Mouse (Mus musculus): ENCODE measurements around the gene Sapcd2. TPM values are rescaled to one million over a fixed set of nuclear protein-coding genes. Genes with fewer than 3 reads are reported as not detected.

Sapcd2 gene
- 1 to 10 TPM; 4.3 to 6.6 TPM for polyA plus RNA-seq (2017; shearing (Covaris generic))

GRCm38 (mm10) chr2:25371764-25372643 is at the start of gene Sapcd2:
Gene Sapcd2 (plus strand): TSS chr2:25372321.

GRCm38 (mm10) chr2:25332286-25333160 is 39.6 kb upstream of the Sapcd2 start, which contains the start of gene Man1b1:
Gene Man1b1 (plus strand): TSS chr2:25332338.

GRCm38 (mm10) chr2:25356208-25357079 is 15.7 kb upstream of the Sapcd2 start, which contains the start of gene Dpp7:
Gene Dpp7 (minus strand): TSS chr2:25356359.

GRCm38 (mm10) chr2:25365091-25365761 is 6.9 kb upstream of the Sapcd2 start, which contains the start of gene Uap1l1:
Gene Uap1l1 (minus strand): TSS chr2:25365682.

GRCm38 (mm10) chr2:25395721-25396596 is 23.8 kb downstream of the Sapcd2 start, which contains the start of gene Entpd2:
Gene Entpd2 (plus strand): TSS chr2:25395874.

GRCm38 (mm10) chr2:25399051-25399450 is 26.9 kb downstream of the Sapcd2 start, which contains the start of gene Npdc1:
Gene Npdc1 (plus strand): TSS chr2:25399351.

GRCm38 (mm10) chr2:25422587-25423410 is 50.7 kb downstream of the Sapcd2 start, which contains the start of gene Fut7:
Gene Fut7 (plus strand): TSS chr2:25423267.

Other genes with a start within 250 kb of the Sapcd2 start
- gene Nrarp, start 191.6 kb upstream of the Sapcd2 start, polyA plus RNA-seq (2017; shearing (Covaris generic)) = 1 to 10 TPM; 3.6 to 4.7 TPM
- 100 to 1,000 TPM in 1 of 2 experiments, 10 to 100 TPM in 1; 82.2 to 121 TPM for gene Tor4a, start 175.4 kb upstream of the Sapcd2 start, polyA plus RNA-seq (2017; shearing (Covaris generic))
- gene Nelfb, start 160.8 kb upstream of the Sapcd2 start, polyA plus RNA-seq (2017; shearing (Covaris generic)) = 100 to 1,000 TPM; 104 to 121 TPM
- gene Stpg3, start 157.7 kb upstream of the Sapcd2 start, polyA plus RNA-seq (2017; shearing (Covaris generic)) = not detected
- under 1 TPM in 1 of 2 experiments, not detected in 1; 0.44 TPM for gene Fam166a, start 153.6 kb upstream of the Sapcd2 start, polyA plus RNA-seq (2017; shearing (Covaris generic))
- gene Tubb4b, start 147.6 kb upstream of the Sapcd2 start, polyA plus RNA-seq (2017; shearing (Covaris generic)) = 100 to 1,000 TPM; 153 to 167 TPM
- gene Slc34a3, start 138.0 kb upstream of the Sapcd2 start, polyA plus RNA-seq (2017; shearing (Covaris generic)) = under 1 TPM in 1 of 2 experiments, not detected in 1; 0.07 TPM
- gene Rnf224, start 135.5 kb upstream of the Sapcd2 start, polyA plus RNA-seq (2017; shearing (Covaris generic)) = under 1 TPM in 1 of 2 experiments, not detected in 1; 0.14 TPM
- 1 to 10 TPM; 1.2 to 4.3 TPM for gene Rnf208, start 130.1 kb upstream of the Sapcd2 start, polyA plus RNA-seq (2017; shearing (Covaris generic))
- gene Cysrt1, start 129.9 kb upstream of the Sapcd2 start, polyA plus RNA-seq (2017; shearing (Covaris generic)) = not detected
- 1 to 10 TPM; 2.1 to 9.4 TPM for gene AL732309.1, start 125.5 kb upstream of the Sapcd2 start, polyA plus RNA-seq (2017; shearing (Covaris generic))
- 10 to 100 TPM; 31.0 to 41.1 TPM for gene Tmem203, start 116.9 kb upstream of the Sapcd2 start, polyA plus RNA-seq (2017; shearing (Covaris generic))
- gene Tprn, start 109.7 kb upstream of the Sapcd2 start, polyA plus RNA-seq (2017; shearing (Covaris generic)) = 10 to 100 TPM; 10.9 to 12.4 TPM
- gene Ssna1, start 99.9 kb upstream of the Sapcd2 start, polyA plus RNA-seq (2017; shearing (Covaris generic)) = 100 to 1,000 TPM; 140 TPM
- 10 to 100 TPM; 78.1 to 84.1 TPM for gene Anapc2, start 99.8 kb upstream of the Sapcd2 start, polyA plus RNA-seq (2017; shearing (Covaris generic))
- not detected for gene Tmem210, start 84.2 kb upstream of the Sapcd2 start, polyA plus RNA-seq (2017; shearing (Covaris generic))
- not detected for gene Lrrc26, start 82.4 kb upstream of the Sapcd2 start, polyA plus RNA-seq (2017; shearing (Covaris generic))
- under 1 TPM; 0.10 to 0.39 TPM for gene Grin1, start 53.1 kb upstream of the Sapcd2 start, polyA plus RNA-seq (2017; shearing (Covaris generic))
- gene Man1b1, start 40.0 kb upstream of the Sapcd2 start, polyA plus RNA-seq (2017; shearing (Covaris generic)) = 10 to 100 TPM; 17.2 to 17.6 TPM
- 10 to 100 TPM; 13.0 to 16.1 TPM for gene Dpp7, start 16.0 kb upstream of the Sapcd2 start, polyA plus RNA-seq (2017; shearing (Covaris generic))
- 10 to 100 TPM; 50.7 to 71.9 TPM for gene Uap1l1, start 6.6 kb upstream of the Sapcd2 start, polyA plus RNA-seq (2017; shearing (Covaris generic))
- gene Entpd2, start 23.6 kb downstream of the Sapcd2 start, polyA plus RNA-seq (2017; shearing (Covaris generic)) = under 1 TPM in 1 of 2 experiments, not detected in 1; 0.17 TPM
- 1 to 10 TPM; 1.1 to 4.0 TPM for gene Npdc1, start 27.0 kb downstream of the Sapcd2 start, polyA plus RNA-seq (2017; shearing (Covaris generic))
- gene Fut7, start 50.9 kb downstream of the Sapcd2 start, polyA plus RNA-seq (2017; shearing (Covaris generic)) = 10 to 100 TPM; 13.1 to 35.9 TPM
- 10 to 100 TPM; 20.5 to 67.6 TPM for gene Abca2, start 56.4 kb downstream of the Sapcd2 start, polyA plus RNA-seq (2017; shearing (Covaris generic))
- 1 to 10 TPM; 1.1 to 2.4 TPM for gene Clic3, start 84.5 kb downstream of the Sapcd2 start, polyA plus RNA-seq (2017; shearing (Covaris generic))
- gene Paxx, start 88.8 kb downstream of the Sapcd2 start, polyA plus RNA-seq (2017; shearing (Covaris generic)) = 100 to 1,000 TPM in 1 of 2 experiments, 10 to 100 TPM in 1; 95.9 to 106 TPM
- gene Ptgds, start 97.7 kb downstream of the Sapcd2 start, polyA plus RNA-seq (2017; shearing (Covaris generic)) = under 1 TPM in 1 of 2 experiments, not detected in 1; 0.63 TPM
- gene Lcn12, start 121.6 kb downstream of the Sapcd2 start, polyA plus RNA-seq (2017; shearing (Covaris generic)) = not detected
- gene Fbxw5, start 128.4 kb downstream of the Sapcd2 start, polyA plus RNA-seq (2017; shearing (Covaris generic)) = 10 to 100 TPM; 64.4 to 86.7 TPM
- 1 to 10 TPM; 5.9 to 6.1 TPM for gene C8g, start 129.4 kb downstream of the Sapcd2 start, polyA plus RNA-seq (2017; shearing (Covaris generic))
- 10 to 100 TPM; 52.5 to 80.6 TPM for gene Traf2, start 174.6 kb downstream of the Sapcd2 start, polyA plus RNA-seq (2017; shearing (Covaris generic))
- gene Edf1, start 185.5 kb downstream of the Sapcd2 start, polyA plus RNA-seq (2017; shearing (Covaris generic)) = 100 to 1,000 TPM; 327 to 440 TPM
- gene Mamdc4, start 202.5 kb downstream of the Sapcd2 start, polyA plus RNA-seq (2017; shearing (Covaris generic)) = 1 to 10 TPM; 1.2 to 1.8 TPM
- 10 to 100 TPM; 51.3 to 89.9 TPM for gene Phpt1, start 202.9 kb downstream of the Sapcd2 start, polyA plus RNA-seq (2017; shearing (Covaris generic))
- under 1 TPM; 0.58 to 0.69 TPM for gene Ajm1, start 209.4 kb downstream of the Sapcd2 start, polyA plus RNA-seq (2017; shearing (Covaris generic))
- gene Rabl6, start 236.2 kb downstream of the Sapcd2 start, polyA plus RNA-seq (2017; shearing (Covaris generic)) = 10 to 100 TPM; 30.8 to 31.8 TPM
- gene Ccdc183, start 245.4 kb downstream of the Sapcd2 start, polyA plus RNA-seq (2017; shearing (Covaris generic)) = not detected
- gene Tmem141, start 249.7 kb downstream of the Sapcd2 start, polyA plus RNA-seq (2017; shearing (Covaris generic)) = 1 to 10 TPM; 1.2 to 4.9 TPM

Measured in activated CD4-positive, CD25-positive, alpha-beta regulatory T cell (primary cell).